In genomic region chr11:118401760-118402280, GRCm38 (mm10) we compare ENCODE assay signal across 8 mouse cellular contexts. TPM values are rescaled to one million over a fixed set of nuclear protein-coding genes. Genes with fewer than 3 reads are reported as not detected.
DNase-seq lines count a peak whose midpoint lies in the region; ATAC-seq lines count a peak whose summit lies in the region.

Lgals3bp (minus strand) TSS chr11:118402092.

- DNase-seq in neural tube, embryonic 10.5 days (ENCODE audit: extremely low spot score, low spot score): no peak
- peak; percentile 67 to 73 for DNase-seq in cerebellum, postnatal 10 days
- DNase-seq in heart, adult 11 months: peak; percentile 99
- DNase-seq in kidney, adult 11 months: peak; percentile 83
- DNase-seq in left cerebral cortex, postnatal 36 days (ENCODE audit: low spot score in 2 of 2): peak; percentile 44 to 51
- DNase-seq in thymus, adult 18-20 months: peak; percentile 51 to 68

- no peaks in the 10 kb centered on the region for H3K9me3 ChIP-seq in neural tube, embryonic 13.5 days

- H3K27ac ChIP-seq in neural tube, embryonic 13.5 days (replicated peaks): no peak within 1 kb of the TSS

- peaks cover 18% of the 10 kb centered on the region for H3K36me3 ChIP-seq in neural tube, embryonic 13.5 days

- H3K4me2 ChIP-seq in neural tube, embryonic 13.5 days: no peak within 1 kb of the TSS

- intact Hi-C loops in left cerebral cortex, postnatal 36 days (cut with DNase I): loop anchor here (5.0 kb wide), 1 partner anchor 85 kb away; no protein-coding TSS in a partner anchor

- ATAC-seq in neural tube, embryonic 13.5 days (ENCODE audit: low read depth): peak; percentile 24; the same call in 1 of the 2 replicates
- peak; percentile 80 for ATAC-seq in megakaryocyte progenitor cell, adult 5-6 weeks (replicated peaks; ENCODE audit: poor library complexity)

- H3K27me3 ChIP-seq in neural tube, embryonic 13.5 days: no peaks in the 10 kb centered on the region

- peaks cover 16% of the 10 kb centered on the region for H3K4me1 ChIP-seq in neural tube, embryonic 13.5 days (replicated peaks)

- H3K4me3 ChIP-seq in neural tube, embryonic 13.5 days: no peak within 1 kb of the TSS

- WGBS in neural tube, embryonic 13.5 days: 59% methylated on average over 7 of the region's 7 CpGs

- H3K9ac ChIP-seq in neural tube, embryonic 13.5 days: no peak within 1 kb of the TSS

RNA-seq across cellular contexts. Expression of gene Lgals3bp, which starts in this region (rescaled TPM):
- polyA plus RNA-seq in neural tube, embryonic 13.5 days (2015; fragmentation: Nextera tagmentation; extraction: Ambion mirVana): 2.7 and 4.2 TPM in 2 replicates
- 10 to 100 TPM; 20.5 to 21.2 TPM for total RNA-seq in left cerebral cortex, postnatal 36 days (2021)
- 92.3 and 118 TPM in 2 replicates for total RNA-seq in megakaryocyte progenitor cell, adult 5-6 weeks (2015)
- 51.7 and 56.3 TPM in 2 replicates for total RNA-seq in megakaryocyte progenitor cell, adult 5-6 weeks (2017)
